Mouse (Mus musculus) embryonic facial prominence, embryonic 14.5 days (tissue): ENCODE data around the gene Krtap31-2. TPM values are rescaled to one million over a fixed set of nuclear protein-coding genes. Genes with fewer than 3 reads are reported as not detected.

Experiments
- ATAC-seq: fragments of 200-750 bp; cut with Nextera tagmentation; 2 replicates; pipeline ENCODE4 v1.8.0; 2017; ENCODE audit warnings: low read depth, moderate number of reproducible peaks, moderate TSS enrichment
- DNase-seq: peaks from one replicate; pipeline ENCODE4 v3.0.0-alpha.2; 2015; ENCODE audit warnings: low spot score
- H3K27ac ChIP-seq: fragments of 300-500 bp; sonication (generic); replicated peaks from 2 replicates; pipeline ENCODE4 v1.5.1; 2014; ENCODE audit warnings: low read depth, mild to moderate bottlenecking, low read length, moderate library complexity
- H3K27me3 ChIP-seq: fragments of 300-500 bp; sonication (generic); replicated peaks from 2 replicates; pipeline ENCODE4 v1.6.1; 2014; ENCODE audit warnings: low read length; ENCODE audit not compliant: control insufficient read depth, insufficient read depth
- H3K36me3 ChIP-seq: fragments of 300-500 bp; sonication (generic); 2 replicates; pipeline ENCODE4 v1.6.1; 2014; ENCODE audit warnings: low read length, mixed read lengths; ENCODE audit not compliant: control insufficient read depth, insufficient read depth
- H3K4me1 ChIP-seq: fragments of 300-500 bp; sonication (generic); 2 replicates; pipeline ENCODE4 v1.6.1; 2014; ENCODE audit warnings: antibody characterized with exemption, low read length; ENCODE audit not compliant: control insufficient read depth, insufficient read depth
- H3K4me2 ChIP-seq: fragments of 300-500 bp; sonication (generic); 2 replicates; pipeline ENCODE4 v1.6.1; 2014; ENCODE audit warnings: low read depth, mild to moderate bottlenecking, low read length, moderate library complexity, mixed read lengths
- H3K4me3 ChIP-seq: fragments of 300-500 bp; sonication (generic); 2 replicates; pipeline ENCODE4 v1.5.1; 2014; ENCODE audit warnings: low read depth, mild to moderate bottlenecking, low read length
- H3K9ac ChIP-seq: fragments of 300-500 bp; sonication (generic); 2 replicates; pipeline ENCODE4 v1.6.1; 2014; ENCODE audit warnings: low read depth, mild to moderate bottlenecking, low read length, moderate library complexity, mixed read lengths
- H3K9me3 ChIP-seq: fragments of 300-500 bp; sonication (generic); 2 replicates; pipeline ENCODE4 v1.6.1; 2016; ENCODE audit warnings: low read length; ENCODE audit not compliant: control insufficient read depth
- WGBS: fragments of 180-500 bp; shearing (Covaris S2); extraction: QIAGEN DNeasy Blood & Tissue Kit; methylation state at CpG from one replicate; pipeline ENCODE4 v1.1.7; 2014; 5-methylcytosine and 5-hydroxymethylcytosine counted together
- polyA plus RNA-seq: library from polyadenylated mRNA; unstranded; fragments of >200 nt; fragmentation: Nextera tagmentation; extraction: Ambion mirVana; gene quantifications from 2 replicates; pipeline ENCODE4 v1.2.1, GENCODE M21; 2014

The Krtap31-2 gene
- polyA plus RNA-seq, 1 experiment from 2014 or later = not detected

GRCm38 (mm10) chr11:99983442-99983841 lies 47.4 kb downstream of the Krtap31-2 start:
- Histone ChIP-seq H3K9ac (no peak overlapping the region), H3K4me1 (no peaks in the 10 kb centered on the region), H3K27me3 (no peaks in the 10 kb centered on the region), H3K36me3 (no peaks in the 10 kb centered on the region), H3K4me3 (no peak overlapping the region), H3K9me3 (no peaks in the 10 kb centered on the region), H3K4me2 (no peak overlapping the region), H3K27ac (no peak overlapping the region)
- 83% methylated on average over 1 of the region's 1 CpGs for WGBS
- DNase-seq = no peak
- ATAC-seq = no peak

DNA sequence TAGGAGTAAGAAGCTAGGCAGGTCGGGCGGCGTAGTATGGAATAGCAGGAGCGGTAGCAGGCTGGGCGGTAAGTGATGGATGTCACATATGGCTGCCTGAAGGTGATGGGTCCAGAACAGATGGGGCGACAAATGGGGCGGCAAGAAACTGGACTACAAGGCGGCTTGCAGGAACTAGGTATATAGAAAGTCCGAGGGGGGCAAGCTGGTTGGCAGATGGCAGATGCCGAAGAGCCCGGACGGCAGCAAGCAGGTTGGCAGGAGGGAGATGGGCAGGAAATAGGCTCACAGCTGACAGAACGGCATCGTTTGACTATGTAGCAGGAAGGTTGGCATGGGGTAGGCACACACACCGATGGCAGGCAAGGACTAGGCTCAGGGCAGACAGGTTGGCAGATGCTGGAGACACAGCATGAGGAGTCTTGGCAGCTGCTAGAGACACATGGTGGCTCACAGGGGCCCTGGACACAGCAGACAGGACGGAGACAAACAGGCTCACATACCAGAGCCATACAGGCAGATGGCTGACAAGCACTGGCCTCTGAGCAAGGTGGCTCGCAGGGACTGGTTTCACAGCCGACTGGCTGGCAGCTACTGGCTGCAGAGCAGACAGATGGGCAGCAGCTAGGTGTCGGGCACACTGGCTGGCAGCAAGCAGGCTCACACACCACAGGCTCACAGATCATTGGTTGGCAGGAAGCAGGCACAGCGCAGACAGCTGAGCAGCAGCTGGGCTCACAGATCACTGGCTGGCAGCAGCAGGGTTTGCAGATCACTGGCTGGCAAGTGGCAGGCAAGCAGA lies 49.4 kb downstream of the Krtap31-2 start:
- DNase-seq (no peak), ATAC-seq (peak; percentile 68; the same call in 1 of the 2 replicates)
- Histone ChIP-seq H3K27me3 (no peaks in the 10 kb centered on the region), H3K9ac (no peak overlapping the region), H3K4me3 (no peak overlapping the region), H3K4me1 (no peaks in the 10 kb centered on the region), H3K4me2 (no peak overlapping the region), H3K27ac (no peak overlapping the region), H3K9me3 (no peaks in the 10 kb centered on the region), H3K36me3 (no peaks in the 10 kb centered on the region)
- 79% methylated on average over 20 of the region's 20 CpGs for WGBS

DNA sequence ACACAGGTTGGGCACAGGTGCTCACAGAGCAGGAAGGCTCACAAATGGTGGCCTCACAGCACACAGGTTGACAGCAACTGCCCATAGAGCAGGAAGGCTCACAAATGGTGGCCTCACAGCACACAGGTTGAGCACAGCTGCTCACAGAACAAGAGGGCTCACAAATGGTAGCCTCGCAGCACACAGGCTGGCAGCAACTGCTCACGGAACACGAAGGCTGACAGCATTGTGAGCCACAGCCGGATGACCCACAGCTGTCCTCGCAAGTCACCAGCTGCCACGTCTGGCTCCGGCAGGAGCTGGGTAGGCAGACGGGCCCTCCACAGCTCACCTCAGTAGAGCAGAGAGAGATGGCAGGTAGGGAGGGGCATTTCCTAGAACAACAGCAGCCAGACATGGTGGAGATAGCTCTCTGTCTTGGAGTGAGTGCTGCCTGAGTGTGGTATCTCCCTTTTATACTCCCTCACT lies 50.1 kb downstream of the Krtap31-2 start, which contains the start of gene Krtap16-1:
Krtap16-1 (minus strand) TSS at position 418 of the 468 bp plus-strand sequence.
- no peak within 1 kb of the TSS for H3K9ac ChIP-seq
- H3K27ac ChIP-seq = no peak within 1 kb of the TSS
- DNase-seq = peak; percentile 33
- no peaks in the 10 kb centered on the region for H3K4me1 ChIP-seq
- H3K4me2 ChIP-seq = no peak within 1 kb of the TSS
- no peaks in the 10 kb centered on the region for H3K27me3 ChIP-seq
- H3K36me3 ChIP-seq = no peaks in the 10 kb centered on the region
- ATAC-seq = peak; percentile 63; the same call in 1 of the 2 replicates
- 61% methylated on average over 8 of the region's 8 CpGs for WGBS
- H3K9me3 ChIP-seq = no peaks in the 10 kb centered on the region
- no peak within 1 kb of the TSS for H3K4me3 ChIP-seq

Other genes with a start within 250 kb of the Krtap31-2 start
- gene Gm14190, start 245.6 kb upstream of the Krtap31-2 start, polyA plus RNA-seq = not detected in 2 replicates
- not detected in 2 replicates for gene Gm14180, start 202.0 kb upstream of the Krtap31-2 start, polyA plus RNA-seq
- gene Gm11595, start 163.4 kb upstream of the Krtap31-2 start, polyA plus RNA-seq = not detected in 2 replicates
- gene Krtap4-8, start 155.6 kb upstream of the Krtap31-2 start, polyA plus RNA-seq = not detected in 2 replicates
- gene Krtap4-9, start 151.1 kb upstream of the Krtap31-2 start, polyA plus RNA-seq = not detected in 2 replicates
- gene Gm11596, start 142.8 kb upstream of the Krtap31-2 start, polyA plus RNA-seq = not detected in 2 replicates
- gene Gm11569, start 137.4 kb upstream of the Krtap31-2 start, polyA plus RNA-seq = not detected in 2 replicates
- not detected in 2 replicates for gene Gm11554, start 131.8 kb upstream of the Krtap31-2 start, polyA plus RNA-seq
- gene Krtap4-13, start 126.4 kb upstream of the Krtap31-2 start, polyA plus RNA-seq = not detected in 2 replicates
- not detected in 2 replicates for gene Gm11564, start 120.6 kb upstream of the Krtap31-2 start, polyA plus RNA-seq
- gene 2300003K06Rik, start 98.2 kb upstream of the Krtap31-2 start, polyA plus RNA-seq = not detected in 2 replicates
- not detected in 2 replicates for gene Krtap4-16, start 84.7 kb upstream of the Krtap31-2 start, polyA plus RNA-seq
- not detected in 2 replicates for gene Gm11568, start 78.4 kb upstream of the Krtap31-2 start, polyA plus RNA-seq
- not detected in 2 replicates for gene Gm11559, start 71.8 kb upstream of the Krtap31-2 start, polyA plus RNA-seq
- not detected in 2 replicates for gene Krtap9-1, start 62.9 kb upstream of the Krtap31-2 start, polyA plus RNA-seq
- gene Gm11567, start 57.1 kb upstream of the Krtap31-2 start, polyA plus RNA-seq = not detected in 2 replicates
- not detected in 2 replicates for gene Krtap31-1, start 28.4 kb upstream of the Krtap31-2 start, polyA plus RNA-seq
- gene Gm11565, start 21.5 kb upstream of the Krtap31-2 start, polyA plus RNA-seq = not detected in 2 replicates
- gene Krtap9-5, start 12.2 kb downstream of the Krtap31-2 start, polyA plus RNA-seq = not detected in 2 replicates
- gene Krtap29-1, start 42.8 kb downstream of the Krtap31-2 start, polyA plus RNA-seq = not detected in 2 replicates
- gene Krtap16-1, start 50.3 kb downstream of the Krtap31-2 start, polyA plus RNA-seq = 0.26 TPM in 1 of 2 replicates, not detected in the other
- 0.38 and 0.63 TPM in 2 replicates for gene Krtap17-1, start 57.7 kb downstream of the Krtap31-2 start, polyA plus RNA-seq
- gene Krt33a, start 79.9 kb downstream of the Krtap31-2 start, polyA plus RNA-seq = 0.20 and 0.54 TPM in 2 replicates
- gene Krt33b, start 93.6 kb downstream of the Krtap31-2 start, polyA plus RNA-seq = 0.96 and 1.3 TPM in 2 replicates
- gene Krt34, start 105.3 kb downstream of the Krtap31-2 start, polyA plus RNA-seq = 0.40 TPM in 1 of 2 replicates, not detected in the other
- gene Krt31, start 114.3 kb downstream of the Krtap31-2 start, polyA plus RNA-seq = 0.30 and 1.3 TPM in 2 replicates
- 0.79 and 1.4 TPM in 2 replicates for gene Krt32, start 151.9 kb downstream of the Krtap31-2 start, polyA plus RNA-seq
- gene Krt35, start 159.9 kb downstream of the Krtap31-2 start, polyA plus RNA-seq = 1.5 and 2.9 TPM in 2 replicates
- gene Krt36, start 169.3 kb downstream of the Krtap31-2 start, polyA plus RNA-seq = 0.28 and 0.29 TPM in 2 replicates
- gene Krt13, start 185.3 kb downstream of the Krtap31-2 start, polyA plus RNA-seq = 9.6 and 60.5 TPM in 2 replicates
- 156 and 236 TPM in 2 replicates for gene Krt15, start 199.6 kb downstream of the Krtap31-2 start, polyA plus RNA-seq
- gene Krt19, start 212.4 kb downstream of the Krtap31-2 start, polyA plus RNA-seq = 82.2 and 120 TPM in 2 replicates